Mouse (Mus musculus) olfactory bulb, adult 2 months (tissue): ENCODE data around the gene Krt33b.

ENCODE experiments used
- CTCF ChIP-seq: fragments of 200-500 bp; IDR thresholded peaks from 2 replicates; pipeline ENCODE4 v1.5.1; 2012; ENCODE audit warnings: low read depth, mild to moderate bottlenecking, low read length, moderate library complexity; ENCODE audit not compliant: insufficient read depth
- POLR2A ChIP-seq: fragments of 200-500 bp; IDR thresholded peaks from 2 replicates; pipeline ENCODE4 v1.6.1; 2012; ENCODE audit warnings: mild to moderate bottlenecking, low read depth, low read length, moderate library complexity; ENCODE audit not compliant: insufficient read depth

DNA sequence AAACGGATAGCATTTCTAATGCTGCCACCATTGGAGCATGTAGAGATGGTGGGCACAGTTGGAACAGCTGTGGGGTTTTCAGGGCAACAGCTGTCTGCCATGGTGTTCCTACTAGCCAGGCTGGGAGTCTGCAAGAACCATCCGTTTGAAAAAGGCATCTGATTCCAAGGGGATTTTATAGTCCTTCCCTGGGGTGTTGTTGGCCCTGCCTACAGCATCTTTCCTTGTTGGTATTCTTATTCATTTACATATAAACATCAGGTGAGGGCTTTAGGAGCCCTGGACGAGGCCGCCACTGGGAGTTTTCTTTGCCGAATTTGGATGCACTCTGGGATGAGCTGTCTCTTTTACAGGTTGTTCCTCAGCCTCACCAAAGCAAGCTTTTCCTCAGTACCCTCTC, 50.7 kb downstream of the Krt33b start, which contains the start of gene Krtap29-1:
- TF ChIP-seq CTCF (no peak), POLR2A (no peak)
